In genomic region chr9:27322277-27322676, GRCm38 (mm10) we compare ENCODE assay signal across 21 mouse cellular contexts. TPM values are rescaled to one million over a fixed set of nuclear protein-coding genes. Genes with fewer than 3 reads are reported as not detected.
A peak's percentile ranks its signal among the peaks of the same experiment; 100 is the strongest.
DNase-seq lines count a peak whose midpoint lies in the region; ATAC-seq and TF ChIP-seq lines count a peak whose summit lies in the region.
"Had no signal": no experiment of that assay in that cellular context is flagged by ENCODE, and none has a peak within 500 bp of the region (broad histone marks: within the 10 kb centered on the region; RNA-seq: fewer than 3 reads in every experiment).

No protein-coding gene starts in this region.

- H3K36me3 ChIP-seq in forebrain, embryonic 13.5 days (ENCODE audit: poor library complexity, severe bottlenecking), result peaks cover 80% of the 10 kb centered on the region
- no peaks in the 10 kb centered on the region for H3K36me3 ChIP-seq in forebrain, embryonic 16.5 days (ENCODE audit: control insufficient read depth, insufficient read depth)
- H3K36me3 ChIP-seq in hindbrain, postnatal 0 days (ENCODE audit: insufficient read depth, low read length), result peaks cover 37% of the 10 kb centered on the region
- peaks cover 2% of the 10 kb centered on the region; the same call in 1 of the 2 replicates for H3K36me3 ChIP-seq in hindbrain, embryonic 11.5 days (ENCODE audit: control insufficient read depth, insufficient read depth, low read length)
- H3K36me3 ChIP-seq: embryonic facial prominence, embryonic 12.5 days had no signal

- H3K4me3 ChIP-seq in forebrain, embryonic 13.5 days, result no peak overlapping the region
- no peak overlapping the region for H3K4me3 ChIP-seq in forebrain, embryonic 16.5 days (replicated peaks; ENCODE audit: low read length)
- no peak overlapping the region for H3K4me3 ChIP-seq in hindbrain, postnatal 0 days (ENCODE audit: low read length)
- H3K4me3 ChIP-seq in hindbrain, embryonic 11.5 days (ENCODE audit: low read depth, low read length), result no peak overlapping the region
- H3K4me3 ChIP-seq: embryonic facial prominence, embryonic 12.5 days; erythroblast, embryonic 14.5 days; heart, adult 2 months; intestine, embryonic 15.5 days had no signal

- peak overlapping the region; percentile 32; the same call in 1 of the 2 replicates for H3K9ac ChIP-seq in forebrain, embryonic 13.5 days
- H3K9ac ChIP-seq in forebrain, embryonic 16.5 days (replicated peaks; ENCODE audit: low read depth, low read length), result no peak overlapping the region
- H3K9ac ChIP-seq in hindbrain, postnatal 0 days (replicated peaks; ENCODE audit: low read length), result no peak overlapping the region
- no peak overlapping the region for H3K9ac ChIP-seq in hindbrain, embryonic 11.5 days (ENCODE audit: low read depth, low read length)
- H3K9ac ChIP-seq: embryonic facial prominence, embryonic 12.5 days; intestine, embryonic 15.5 days had no signal

- no peaks in the 10 kb centered on the region for H3K27me3 ChIP-seq in forebrain, embryonic 13.5 days
- H3K27me3 ChIP-seq in forebrain, embryonic 16.5 days (replicated peaks; ENCODE audit: control insufficient read depth, insufficient read depth, low read length), result no peaks in the 10 kb centered on the region
- no peaks in the 10 kb centered on the region for H3K27me3 ChIP-seq in hindbrain, postnatal 0 days (ENCODE audit: insufficient read depth, low read length)
- H3K27me3 ChIP-seq in hindbrain, embryonic 11.5 days (ENCODE audit: control insufficient read depth, insufficient read depth, low read length), result no peaks in the 10 kb centered on the region
- H3K27me3 ChIP-seq: embryonic facial prominence, embryonic 12.5 days; intestine, embryonic 15.5 days had no signal

- ATAC-seq in forebrain, embryonic 13.5 days, result peak; percentile 46; the same call in 1 of the 2 replicates
- ATAC-seq in forebrain, embryonic 16.5 days, result no peak; the same call in 1 of the 2 replicates
- no peak for ATAC-seq in hindbrain, postnatal 0 days
- ATAC-seq in hindbrain, embryonic 11.5 days (ENCODE audit: low FRiP score), result no peak
- ATAC-seq: CD4-positive, CD25-positive, alpha-beta regulatory T cell, adult 4 months; intestine, embryonic 15.5 days had no signal

- H3K4me2 ChIP-seq in forebrain, embryonic 13.5 days, result no peak overlapping the region
- no peak overlapping the region for H3K4me2 ChIP-seq in forebrain, embryonic 16.5 days (ENCODE audit: low read length)
- no peak overlapping the region for H3K4me2 ChIP-seq in hindbrain, postnatal 0 days (ENCODE audit: low read depth, low read length)
- no peak overlapping the region for H3K4me2 ChIP-seq in hindbrain, embryonic 11.5 days (replicated peaks; ENCODE audit: low read depth, low read length)
- H3K4me2 ChIP-seq: embryonic facial prominence, embryonic 12.5 days; intestine, embryonic 15.5 days; liver, embryonic 11.5 days had no signal

- WGBS in forebrain, embryonic 13.5 days, result 68% methylated on average over 7 of the region's 7 CpGs
- WGBS in forebrain, embryonic 16.5 days, result 47% methylated on average over 7 of the region's 7 CpGs
- 42% methylated on average over 7 of the region's 7 CpGs for WGBS in hindbrain, postnatal 0 days
- WGBS in hindbrain, embryonic 11.5 days, result 92% methylated on average over 7 of the region's 7 CpGs

- no peaks in the 10 kb centered on the region for H3K9me3 ChIP-seq in forebrain, embryonic 13.5 days (replicated peaks)
- H3K9me3 ChIP-seq in forebrain, embryonic 16.5 days (ENCODE audit: control insufficient read depth, low read length), result no peaks in the 10 kb centered on the region
- no peaks in the 10 kb centered on the region for H3K9me3 ChIP-seq in hindbrain, postnatal 0 days (ENCODE audit: low read length)
- H3K9me3 ChIP-seq in hindbrain, embryonic 11.5 days (ENCODE audit: control insufficient read depth, low read length), result no peaks in the 10 kb centered on the region
- H3K9me3 ChIP-seq: embryonic facial prominence, embryonic 12.5 days; intestine, embryonic 15.5 days had no signal

- peaks cover 11% of the 10 kb centered on the region for H3K4me1 ChIP-seq in forebrain, embryonic 13.5 days
- peaks cover 6% of the 10 kb centered on the region for H3K4me1 ChIP-seq in forebrain, embryonic 16.5 days (replicated peaks; ENCODE audit: control insufficient read depth, insufficient read depth, low read length)
- H3K4me1 ChIP-seq in hindbrain, postnatal 0 days (ENCODE audit: insufficient read depth, low read length), result no peaks in the 10 kb centered on the region
- H3K4me1 ChIP-seq in hindbrain, embryonic 11.5 days (replicated peaks; ENCODE audit: control insufficient read depth, insufficient read depth, low read length), result 0 out of 2 replicates have a peak, but pooled peaks cover 2% of the 10 kb centered on the region
- H3K4me1 ChIP-seq: embryonic facial prominence, embryonic 12.5 days; intestine, embryonic 15.5 days had no signal

- peak; percentile 59 for DNase-seq in hindbrain, postnatal 0 days (ENCODE audit: low spot score)
- DNase-seq in hindbrain, embryonic 11.5 days (ENCODE audit: low spot score), result no peak
- peak; percentile 40 for DNase-seq in MN1 (ENCODE audit: low spot score)
- DNase-seq in cerebellum, adult 8-10 months, result peak; percentile 60
- no peak for DNase-seq in kidney, adult 18-20 months
- DNase-seq in urinary bladder, adult 18-20 months (ENCODE audit: low spot score in 2 of 2), result no peak
- DNase-seq: adrenal gland, postnatal 14 days; gastrocnemius, postnatal 14 days; heart, adult 2 months; heart, postnatal 36 days; kidney, postnatal 4 days; layer of hippocampus, adult 9-11 months; lung, adult 18-20 months; lung, postnatal 14 days had no signal

- no peak overlapping the region for H3K27ac ChIP-seq in forebrain, embryonic 13.5 days
- no peak overlapping the region for H3K27ac ChIP-seq in forebrain, embryonic 16.5 days (ENCODE audit: low read length)
- H3K27ac ChIP-seq in hindbrain, postnatal 0 days, result no peak overlapping the region
- no peak overlapping the region for H3K27ac ChIP-seq in hindbrain, embryonic 11.5 days (ENCODE audit: low read depth, low read length)
- H3K27ac ChIP-seq: embryonic facial prominence, embryonic 12.5 days; heart, adult 2 months; intestine, embryonic 15.5 days had no signal

- no peak for TF ChIP-seq CTCF in hindbrain, postnatal 0 days (IDR thresholded peaks at IDR 0.05; ENCODE audit: low read depth)

RNA-seq across cellular contexts. Expression of gene Igsf9b, which starts 23.3 kb away (rescaled TPM):
- polyA plus RNA-seq in forebrain, embryonic 13.5 days (2015; fragmentation: Nextera tagmentation; extraction: Ambion mirVana), result 9.4 and 11.8 TPM in 2 replicates
- polyA plus RNA-seq in forebrain, embryonic 16.5 days (2015; fragmentation: Nextera tagmentation; extraction: Ambion mirVana), result 12.0 and 16.7 TPM in 2 replicates
- 86.5 and 89.9 TPM in 2 replicates for total RNA-seq in hindbrain, postnatal 0 days (2014; rRNA removed)
- polyA plus RNA-seq in hindbrain, postnatal 0 days (2015; fragmentation: Nextera tagmentation; extraction: Ambion mirVana), result 20.4 and 21.4 TPM in 2 replicates
- polyA plus RNA-seq in hindbrain, embryonic 11.5 days (2014; fragmentation: Nextera tagmentation; extraction: Ambion mirVana), result 5.7 and 6.6 TPM in 2 replicates
- polyA plus RNA-seq: erythroblast, embryonic 14.5 days had no signal

Comparison
In these comparisons a context has a peak if more than half of its experiments do, and no peak if none do; other contexts are left out.
1. DNase-seq: peak in hindbrain, postnatal 0 days (single experiment), MN1 (single experiment) and cerebellum, adult 8-10 months (single experiment); none in hindbrain, embryonic 11.5 days (single experiment), kidney, adult 18-20 months (single experiment) and urinary bladder, adult 18-20 months (0 of 2).